Mouse (Mus musculus) gastrocnemius, adult 18-20 months (tissue): ENCODE measurements around the gene Mien1. TPM values are rescaled to one million over a fixed set of nuclear protein-coding genes. Genes with fewer than 3 reads are reported as not detected.
A peak's percentile ranks its signal among the peaks of the same experiment; 100 is the strongest.

Experiments
- DNase-seq: peaks from one replicate; pipeline ENCODE4 v3.0.0; 2021; ENCODE audit warnings: low spot score
- total RNA-seq, 2 experiments: library from RNA; stranded (reverse); gene quantifications; 2 replicates each; pipeline ENCODE4 v1.2.3; 2021

Gene Mien1
- total RNA-seq, 2 experiments from 2014 or later, result 36.0 to 37.8 TPM

DNA sequence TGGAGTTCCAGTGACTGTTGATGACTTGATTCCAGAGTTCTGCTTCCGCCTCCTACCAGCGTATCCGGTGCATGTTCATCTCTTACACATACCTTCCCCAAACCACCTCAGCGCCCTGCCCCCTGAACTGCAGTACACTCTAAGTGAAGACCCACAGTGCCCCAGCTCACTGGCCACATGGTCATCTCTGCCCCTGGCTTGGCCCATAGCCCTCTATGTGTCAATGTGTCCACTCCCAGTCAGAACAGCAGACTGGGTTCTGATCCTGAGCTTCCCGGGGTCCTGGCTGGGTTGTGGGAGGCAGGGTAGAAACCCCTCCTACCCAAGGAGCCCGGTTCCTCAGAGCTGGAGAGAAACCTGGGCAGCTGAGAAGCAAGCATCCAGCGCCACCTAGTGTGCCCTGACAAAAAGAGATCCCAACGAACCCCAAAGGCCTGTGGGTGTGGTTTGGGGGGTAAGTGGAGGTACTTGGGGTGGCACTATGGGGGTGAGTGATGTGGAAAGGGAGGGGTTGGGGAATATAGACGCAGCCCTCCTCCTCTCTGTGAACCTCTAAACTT is 49.5 kb downstream of the Mien1 start:
- DNase-seq, result peak; percentile 60

DNA sequence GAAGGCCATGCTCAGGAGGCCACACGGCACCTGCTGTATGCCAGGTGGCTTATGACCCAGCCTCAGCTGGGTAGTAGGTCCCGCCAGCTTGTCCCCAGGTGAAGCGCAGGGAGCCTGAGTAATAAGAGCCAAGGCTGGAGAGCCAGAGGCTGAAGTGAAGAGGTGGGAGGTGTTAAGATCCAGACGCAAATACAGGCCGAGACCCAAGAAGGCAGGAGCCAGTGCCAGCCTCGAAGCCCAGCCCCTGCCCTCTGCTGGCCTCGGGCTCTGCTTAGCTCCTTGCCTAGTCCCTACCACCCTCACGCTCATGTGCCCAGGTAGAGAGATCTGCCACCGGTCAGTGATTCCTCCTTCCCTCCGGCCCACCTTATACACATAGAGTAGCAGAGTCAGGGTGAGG is 50.5 kb downstream of the Mien1 start:
- DNase-seq, result no peak

Other genes with a start within 250 kb of the Mien1 start
- 10 to 100 TPM; 24.5 to 25.3 TPM for gene Med1, start 245.7 kb downstream of the Mien1 start, total RNA-seq
- 10 to 100 TPM; 11.9 to 13.5 TPM for gene Cdk12, start 235.9 kb downstream of the Mien1 start, total RNA-seq
- gene Neurod2, start 109.3 kb downstream of the Mien1 start, total RNA-seq, result not detected
- gene Ppp1r1b, start 90.6 kb downstream of the Mien1 start, total RNA-seq, result under 1 TPM; 0.18 to 0.31 TPM
- gene Stard3, start 80.6 kb downstream of the Mien1 start, total RNA-seq, result 10 to 100 TPM; 11.1 to 13.6 TPM
- 1,000 to 10,000 TPM; 3,864 to 4,194 TPM for gene Tcap, start 55.2 kb downstream of the Mien1 start, total RNA-seq
- 1 to 10 TPM; 1.2 to 8.2 TPM for gene Pnmt, start 52.5 kb downstream of the Mien1 start, total RNA-seq
- gene Pgap3, start 38.5 kb downstream of the Mien1 start, total RNA-seq, result 1 to 10 TPM; 2.3 to 3.7 TPM
- 1 to 10 TPM; 1.1 to 1.7 TPM for gene Erbb2, start 26.5 kb downstream of the Mien1 start, total RNA-seq
- gene Grb7, start 7.4 kb upstream of the Mien1 start, total RNA-seq, result under 1 TPM in 1 of 2 experiments, not detected in 1; 0.12 TPM
- under 1 TPM in 1 of 2 experiments, not detected in 1; 0.14 TPM for gene Ikzf3, start 107.0 kb upstream of the Mien1 start, total RNA-seq
- gene Zpbp2, start 112.1 kb upstream of the Mien1 start, total RNA-seq, result not detected
- gene Ormdl3, start 148.4 kb upstream of the Mien1 start, total RNA-seq, result 10 to 100 TPM; 25.1 to 26.3 TPM
- not detected for gene Lrrc3c, start 159.3 kb upstream of the Mien1 start, total RNA-seq
- 1 to 10 TPM; 4.1 to 6.6 TPM for gene Gm12355, start 186.7 kb upstream of the Mien1 start, total RNA-seq
- gene Gsdma3, start 187.4 kb upstream of the Mien1 start, total RNA-seq, result 10 to 100 TPM in 1 of 2 experiments, 1 to 10 TPM in 1; 8.8 to 12.5 TPM
- gene Gsdma2, start 207.8 kb upstream of the Mien1 start, total RNA-seq, result 1 to 10 TPM in 1 of 2 experiments, under 1 TPM in 1; 0.73 to 1.1 TPM
- gene Gsdma, start 225.4 kb upstream of the Mien1 start, total RNA-seq, result under 1 TPM; 0.83 to 0.89 TPM
- 100 to 1,000 TPM; 105 to 106 TPM for gene Psmd3, start 243.6 kb upstream of the Mien1 start, total RNA-seq